Mouse (Mus musculus): ENCODE results near the gene Calu.
"Not testable (repeated sequence)": the region's sequence is repeated elsewhere in the genome, so short reads cannot be mapped to it uniquely, and the experiment has no call there.

Calu gene

GRCm38 (mm10) chr6:29362246-29363128, 14.6 kb downstream of the Calu start:
- peak; percentile 42 for DNase-seq (ENCODE audit: low spot score)

GRCm38 (mm10) chr6:29363129-29363515, 15.3 kb downstream of the Calu start:
- DNase-seq (ENCODE audit: low spot score), result no peak

GRCm38 (mm10) chr6:29365277-29365676, 17.4 kb downstream of the Calu start:
- DNase-seq (ENCODE audit: low spot score), result no peak

- DNase-seq (ENCODE audit: low spot score), result no peak
Observed at GRCm38 (mm10) chr6:29377386-29377785, 29.5 kb downstream of the Calu start.

- DNase-seq (ENCODE audit: low spot score), result no peak
Observed at GRCm38 (mm10) chr6:29378678-29379077, 30.8 kb downstream of the Calu start.

- DNase-seq (ENCODE audit: low spot score), result no peak
Observed at GRCm38 (mm10) chr6:29379954-29380353, 32.1 kb downstream of the Calu start.

- DNase-seq (ENCODE audit: low spot score), result no peak
Observed at GRCm38 (mm10) chr6:29382442-29382841, 34.6 kb downstream of the Calu start.

- peak; percentile 71 for DNase-seq (ENCODE audit: low spot score)
Observed at GRCm38 (mm10) chr6:29388052-29388518, 40.2 kb downstream of the Calu start, which contains the start of gene Opn1sw. TSS of gene Opn1sw (minus strand) at chr6:29388468.

- DNase-seq (ENCODE audit: low spot score), result peak; percentile 96
Observed at GRCm38 (mm10) chr6:29388606-29389080, 40.8 kb downstream of the Calu start.

- DNase-seq (ENCODE audit: low spot score), result no peak
Observed at GRCm38 (mm10) chr6:29389425-29389824, 41.6 kb downstream of the Calu start.

- DNase-seq (ENCODE audit: low spot score), result not testable (repeated sequence)
Observed at GRCm38 (mm10) chr6:29390500-29390899, 42.6 kb downstream of the Calu start.

- not testable (repeated sequence) for DNase-seq (ENCODE audit: low spot score)
Observed at GRCm38 (mm10) chr6:29391241-29391640, 43.4 kb downstream of the Calu start.

GRCm38 (mm10) chr6:29391802-29392201, 43.9 kb downstream of the Calu start:
- DNase-seq (ENCODE audit: low spot score), result no peak

- DNase-seq (ENCODE audit: low spot score), result no peak
Observed at GRCm38 (mm10) chr6:29394286-29394685, 46.4 kb downstream of the Calu start.

GRCm38 (mm10) chr6:29395910-29396713, 48.2 kb downstream of the Calu start, which contains the start of gene Ccdc136:
TSS of gene Ccdc136 (plus strand) at chr6:29396309.
- DNase-seq (ENCODE audit: low spot score), result peak; percentile 85

GRCm38 (mm10) chr6:29396714-29397540, 49.1 kb downstream of the Calu start:
- DNase-seq (ENCODE audit: low spot score), result no peak

GRCm38 (mm10) chr6:29397575-29397974, 49.7 kb downstream of the Calu start:
- no peak for DNase-seq (ENCODE audit: low spot score)

GRCm38 (mm10) chr6:29399851-29400250, 52.0 kb downstream of the Calu start:
- DNase-seq (ENCODE audit: low spot score), result no peak

GRCm38 (mm10) chr6:29402693-29403342, 54.9 kb downstream of the Calu start:
- DNase-seq (ENCODE audit: low spot score), result no peak

GRCm38 (mm10) chr6:29406412-29406811, 58.5 kb downstream of the Calu start:
- DNase-seq (ENCODE audit: low spot score), result no peak

GRCm38 (mm10) chr6:29415446-29415845, 67.6 kb downstream of the Calu start:
- DNase-seq (ENCODE audit: low spot score), result no peak
